Mouse (Mus musculus) heart, adult 2 months (tissue): ENCODE measurements around the gene Frmd6.

Experiments
- CTCF ChIP-seq: fragments of 200-600 bp; IDR thresholded peaks from 2 replicates; pipeline ENCODE4 v1.8.1; 2022; ENCODE audit warnings: antibody characterized with exemption, mild to moderate bottlenecking, moderate library complexity
- EP300 ChIP-seq: fragments of 200-500 bp; IDR thresholded peaks from 2 replicates; pipeline ENCODE4 v1.6.1; 2011; ENCODE audit warnings: low read depth, low read length, control low read depth; ENCODE audit not compliant: insufficient read depth
- POLR2A ChIP-seq: fragments of 200-500 bp; IDR thresholded peaks from 2 replicates; pipeline ENCODE4 v1.6.1; 2011; ENCODE audit warnings: mild to moderate bottlenecking, low read depth, low read length, control low read depth; ENCODE audit not compliant: insufficient read depth

- no peak for TF ChIP-seq EP300
- TF ChIP-seq POLR2A, result no peak
- TF ChIP-seq CTCF, result no peak
Measured at GRCm38 (mm10) chr12:70881854-70882253, 56.5 kb downstream of the Frmd6 start.
